Mouse (Mus musculus): Measurements from ENCODE around the gene Ank3.

Gene Ank3

DNA sequence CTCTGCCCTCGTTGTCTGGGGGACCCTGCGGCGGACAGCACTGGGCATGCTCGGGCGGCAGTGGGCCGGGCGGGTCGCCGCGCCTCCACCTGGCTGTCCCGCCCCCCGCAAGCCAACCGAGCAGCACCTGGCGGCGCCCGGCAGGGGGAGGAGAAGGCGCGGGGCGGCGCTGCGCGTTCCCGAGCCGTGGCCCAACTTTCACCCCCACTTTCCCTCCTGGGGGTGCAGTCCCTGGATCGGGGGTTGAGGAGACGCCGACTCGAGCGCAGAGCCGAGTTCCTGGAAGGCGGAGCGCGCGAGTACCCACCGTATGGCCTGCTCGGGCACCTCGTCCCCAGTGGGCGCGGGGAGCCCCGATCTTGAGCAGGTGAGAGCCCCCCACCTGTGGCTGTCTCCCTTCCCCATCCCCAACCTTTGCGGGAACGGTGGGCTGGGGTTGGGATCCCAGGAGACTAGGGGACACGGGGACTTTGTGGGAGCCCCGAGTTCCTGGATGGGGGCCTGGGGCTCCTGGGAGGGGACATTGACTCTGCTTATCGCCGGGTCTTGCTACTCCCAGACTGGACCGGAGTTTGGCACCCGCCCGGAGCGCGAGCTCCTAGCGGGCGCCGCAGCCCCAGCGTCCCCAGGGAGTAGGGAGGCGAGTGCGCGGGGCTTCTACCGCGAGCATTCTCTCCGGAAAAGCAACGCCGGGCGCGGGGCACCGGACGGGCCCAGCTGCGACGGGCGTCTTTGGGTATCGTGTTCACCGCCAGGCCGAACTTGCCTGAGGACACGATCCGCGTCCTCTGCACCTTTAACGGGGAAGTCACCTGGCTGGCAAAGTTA, at the start of gene Ank3:
Gene Ank3 (plus strand): TSS at position 11 of the 828 bp plus-strand sequence.
- DNase-seq: no peak

GRCm38 (mm10) chr10:69351071-69351841, 47.3 kb upstream of the Ank3 start:
- DNase-seq: no peak

DNA sequence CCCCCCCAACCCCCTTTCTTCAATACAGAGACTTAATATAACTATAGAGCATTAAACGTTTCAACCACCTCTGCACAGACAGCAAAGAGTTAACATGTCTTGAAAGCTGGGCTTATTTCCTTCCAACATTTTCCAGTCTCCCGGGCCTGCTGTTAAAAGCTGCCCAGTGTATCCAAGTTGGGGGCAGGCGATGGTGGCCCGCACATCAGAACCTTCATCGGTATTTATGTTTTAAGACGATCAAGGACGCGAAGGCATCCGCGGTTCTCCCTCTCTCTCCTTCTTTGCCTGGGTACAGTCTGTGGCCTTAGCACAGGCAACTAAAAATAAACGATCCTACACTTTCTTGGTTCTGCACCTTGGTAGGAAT, 46.7 kb upstream of the Ank3 start:
- DNase-seq: no peak

DNA sequence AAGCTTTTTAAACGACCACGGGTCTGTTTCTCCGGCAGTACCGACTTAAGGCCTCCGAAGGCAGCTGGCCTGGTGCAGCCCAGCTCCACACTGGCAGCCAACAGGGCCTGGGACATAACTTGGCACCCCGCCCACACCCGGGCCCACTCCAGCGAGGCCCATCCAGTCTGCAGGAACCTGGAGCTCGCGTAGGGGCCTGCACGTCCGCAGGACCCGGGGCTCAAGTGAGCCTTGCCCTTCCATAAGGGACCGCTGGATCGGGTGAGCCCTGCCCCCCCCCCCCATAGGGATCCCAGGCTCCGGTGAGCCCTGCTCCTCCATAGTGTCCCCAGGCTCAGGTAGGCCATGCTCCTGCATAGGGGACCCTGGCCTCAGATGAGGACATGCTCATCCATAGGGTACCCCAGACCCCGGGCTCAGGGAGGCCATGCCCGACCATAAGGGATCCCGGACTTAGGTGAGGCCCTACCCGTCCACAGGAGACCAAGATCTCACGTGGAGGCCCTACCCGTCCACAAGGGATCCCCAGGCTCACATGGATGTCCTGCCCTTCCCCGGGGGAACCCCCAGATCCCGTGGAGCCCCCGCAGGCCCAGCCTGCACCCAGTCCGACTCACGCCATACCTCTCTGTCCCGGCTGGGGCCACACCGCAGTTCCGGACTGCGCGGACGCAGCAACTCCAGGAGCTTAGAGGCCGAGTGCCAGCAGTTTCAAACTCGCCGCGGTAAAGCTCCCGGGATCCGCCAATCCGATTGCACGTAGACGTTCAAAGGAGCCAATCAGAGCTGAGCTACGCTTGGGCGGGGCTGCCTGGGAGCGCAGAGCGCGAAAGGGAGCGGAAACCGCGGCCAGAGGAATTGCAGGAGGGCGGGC, 46.1 kb upstream of the Ank3 start, which contains the start of gene Cdk1:
Gene Cdk1 (minus strand): TSS at position 727 of the 874 bp plus-strand sequence.
- DNase-seq: peak; percentile 92

DNA sequence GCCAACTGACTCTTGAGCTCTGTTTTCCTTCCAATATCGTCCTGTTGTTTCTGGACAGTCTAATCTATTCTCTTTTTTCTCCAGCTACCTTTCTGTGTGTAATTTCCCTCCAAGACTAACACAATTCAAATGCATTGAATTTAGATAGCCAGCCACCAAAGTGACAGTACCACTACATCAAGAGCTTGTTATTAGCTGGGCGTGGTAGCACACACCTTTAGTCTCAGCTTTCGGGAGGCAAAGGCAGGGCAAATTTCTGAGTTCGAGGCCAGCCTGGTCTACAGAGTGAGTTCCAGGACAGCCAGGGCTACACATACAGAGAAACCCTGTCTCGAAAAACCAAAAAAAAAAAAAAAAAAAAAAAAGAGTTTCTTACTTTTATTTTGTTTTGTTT, 45.5 kb upstream of the Ank3 start:
- peak; percentile 2 for DNase-seq

GRCm38 (mm10) chr10:69359666-69360065, 38.9 kb upstream of the Ank3 start:
- DNase-seq: no peak

DNA sequence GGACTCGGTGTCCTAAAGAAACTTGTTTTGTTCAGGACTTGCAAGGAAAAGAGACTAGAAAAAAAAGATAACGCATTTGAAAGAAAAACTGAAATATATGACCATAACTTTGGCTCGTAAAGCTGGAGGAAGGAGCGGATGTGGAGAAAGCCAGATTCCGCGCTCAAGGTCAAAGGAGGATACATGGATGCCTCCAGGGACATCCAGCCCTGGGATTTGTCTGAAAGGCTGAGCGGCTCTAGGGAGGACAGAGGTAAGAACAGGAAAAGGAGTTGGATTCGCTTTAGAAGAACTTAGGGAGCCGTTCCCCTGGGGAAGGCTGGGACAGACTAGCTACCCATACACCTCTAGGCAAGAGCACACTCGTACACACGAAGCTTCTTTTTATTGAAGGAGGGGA, 32.4 kb upstream of the Ank3 start:
- DNase-seq: no peak

- no peak for DNase-seq
These were observed 31.6 kb upstream of the Ank3 start for GRCm38 (mm10) chr10:69366877-69367387.

GRCm38 (mm10) chr10:69369321-69369720, 29.3 kb upstream of the Ank3 start:
- no peak for DNase-seq

DNA sequence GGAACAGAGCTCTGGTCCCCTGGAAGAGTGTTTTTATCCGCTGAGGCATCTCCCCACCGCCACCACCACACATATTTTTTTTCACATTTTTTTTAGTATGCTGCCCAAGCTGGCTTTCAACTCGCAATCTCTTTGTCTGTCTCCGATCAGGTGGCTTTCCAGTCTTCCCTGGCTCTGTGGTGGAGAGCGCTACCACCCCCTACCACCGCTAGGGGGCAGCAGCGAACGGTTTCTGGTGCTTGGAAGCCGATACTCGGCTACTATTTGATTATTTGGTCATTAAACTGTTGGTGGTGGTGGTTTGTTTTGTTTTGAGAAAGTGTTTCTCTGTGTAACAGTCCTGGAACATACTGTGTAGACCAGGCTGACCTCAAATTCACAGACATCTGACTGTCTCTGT, 27.1 kb upstream of the Ank3 start:
- DNase-seq: no peak

DNA sequence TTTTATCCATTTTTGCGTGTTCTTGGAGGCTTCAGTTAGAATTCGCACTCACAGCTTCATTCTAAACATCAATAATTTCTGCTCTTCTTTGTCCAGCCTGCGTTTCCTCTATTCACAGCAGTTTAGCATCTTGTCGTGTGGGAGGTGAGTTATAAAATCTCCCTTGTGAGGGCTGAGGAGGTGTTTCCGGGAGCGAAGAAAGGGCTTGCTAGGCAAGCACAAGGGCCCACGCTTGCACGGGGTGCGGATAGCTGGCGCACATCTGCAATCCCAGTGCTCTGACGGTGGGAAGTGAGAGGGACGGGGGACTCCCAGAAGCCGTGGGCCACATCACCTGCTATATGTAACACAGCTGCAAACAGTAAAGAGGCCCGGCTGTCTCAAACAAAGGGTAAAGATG, 26.5 kb upstream of the Ank3 start:
- DNase-seq: no peak

DNA sequence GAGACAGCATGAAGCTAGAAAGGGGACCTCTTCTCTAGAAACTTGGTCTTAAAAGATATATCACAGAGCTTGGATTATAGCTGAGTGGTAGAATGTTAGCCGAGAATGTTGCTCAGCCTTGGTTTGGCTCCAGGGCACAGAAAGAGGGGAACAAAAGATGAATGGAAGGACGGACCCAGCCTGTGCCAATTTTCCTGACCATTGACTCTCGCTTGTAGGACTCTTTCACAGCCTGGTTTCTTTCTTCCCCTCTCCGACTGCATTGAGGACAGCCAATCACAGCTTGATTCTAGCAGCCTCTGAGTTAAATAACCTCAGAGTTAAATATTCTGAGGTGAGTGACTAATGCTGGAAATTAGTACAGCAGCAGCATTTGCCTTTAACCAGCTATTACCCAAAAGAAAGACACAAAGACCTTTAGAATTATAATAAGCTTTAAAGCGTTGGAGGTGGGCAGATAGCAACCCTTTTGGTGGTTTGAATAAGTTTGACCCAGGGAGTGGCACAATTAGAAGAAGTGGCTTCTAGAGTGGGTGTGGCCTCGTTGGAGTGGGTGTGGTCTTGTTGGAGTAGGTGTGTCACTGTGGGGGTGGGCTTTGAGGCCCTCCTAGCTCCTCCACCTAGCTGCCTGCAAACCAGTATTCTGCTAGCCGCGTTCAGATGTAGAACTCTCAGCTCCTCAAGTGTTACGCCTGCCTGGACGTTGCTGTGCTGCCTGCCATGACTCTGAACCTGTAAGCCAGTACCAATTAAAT, 24.6 kb upstream of the Ank3 start:
- DNase-seq: no peak

DNA sequence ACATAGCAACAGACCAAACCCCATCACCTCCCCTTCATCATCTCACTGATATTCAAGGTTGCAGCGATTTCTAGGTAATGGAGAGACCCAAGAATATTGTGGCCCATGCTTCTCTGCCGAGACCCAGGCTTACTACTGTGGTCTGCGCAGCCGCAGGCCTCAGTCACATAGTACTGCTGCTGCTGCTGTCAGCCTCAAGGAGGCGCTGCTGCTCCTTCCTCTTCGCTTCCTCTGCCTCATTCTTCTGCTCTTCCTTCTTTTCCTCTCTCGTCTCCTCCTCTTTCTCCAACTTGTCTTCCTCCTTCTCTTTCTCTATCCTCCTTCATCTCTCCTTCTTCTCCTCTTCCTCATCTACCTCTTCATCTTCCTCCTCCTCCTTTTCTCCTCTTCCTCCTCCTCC, 23.4 kb upstream of the Ank3 start:
- DNase-seq: no peak

DNA sequence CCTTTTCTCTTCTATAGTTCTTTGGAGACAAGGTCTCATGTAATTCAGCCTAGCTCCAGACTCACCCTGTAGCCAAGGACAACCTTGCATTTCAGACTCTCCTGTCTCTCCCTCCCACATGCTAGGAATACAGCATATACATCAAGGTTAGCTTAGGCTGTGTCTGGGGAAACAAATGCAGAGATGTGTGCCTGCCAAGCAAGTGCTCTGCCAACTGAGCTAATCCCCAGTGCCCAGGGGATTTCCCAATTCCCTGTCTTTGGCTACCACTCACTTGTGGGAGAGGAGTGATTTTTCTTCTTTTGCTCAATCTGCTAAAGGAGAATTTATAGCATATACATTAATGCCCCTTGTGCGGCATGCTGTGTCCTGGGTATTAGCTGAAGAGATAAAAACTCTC, 15.4 kb upstream of the Ank3 start:
- no peak for DNase-seq

DNA sequence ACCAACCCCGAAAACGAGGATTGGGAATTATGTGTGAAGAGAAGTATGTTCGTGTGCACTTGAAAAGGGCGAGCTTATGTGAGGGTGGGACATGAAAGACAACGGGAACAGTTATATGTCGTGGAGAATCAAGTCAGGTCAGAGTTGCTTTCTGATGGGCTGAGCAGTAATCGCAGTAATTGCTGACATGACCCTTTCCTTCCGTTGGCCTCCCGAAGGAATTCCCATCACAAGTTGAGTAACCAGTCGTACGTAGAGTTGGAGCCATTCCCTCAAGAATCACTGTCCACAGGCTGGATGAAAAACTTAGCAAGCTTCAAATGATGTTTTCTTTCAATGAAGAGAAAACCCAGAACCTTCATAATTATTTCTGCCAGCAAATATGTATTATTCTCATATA, 13.9 kb upstream of the Ank3 start:
- DNase-seq: no peak

DNA sequence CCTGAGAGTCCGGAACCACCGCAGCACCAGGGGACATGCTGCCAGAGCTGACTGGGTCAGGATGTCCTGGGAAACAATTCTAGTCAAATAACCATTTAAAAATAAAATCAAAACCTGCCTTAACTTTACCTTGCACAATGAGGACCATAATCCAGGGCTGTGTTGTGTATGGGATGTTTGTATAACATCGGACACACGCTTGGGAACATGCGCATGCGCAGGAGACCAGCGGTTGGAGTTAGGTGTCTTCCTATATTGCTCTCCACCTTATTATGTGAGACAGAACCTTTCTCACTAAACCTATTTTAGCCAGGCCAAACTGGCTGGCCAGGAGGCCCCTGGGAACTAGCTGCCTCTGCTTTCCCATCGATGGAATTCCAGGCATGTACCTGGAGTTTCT, 13.4 kb upstream of the Ank3 start:
- no peak for DNase-seq

- no peak for DNase-seq
These were observed 11.8 kb upstream of the Ank3 start for GRCm38 (mm10) chr10:69386767-69387166.

- no peak for DNase-seq
These were observed 9.1 kb upstream of the Ank3 start for GRCm38 (mm10) chr10:69389511-69389910.

GRCm38 (mm10) chr10:69398197-69398762, 293 bp upstream of the Ank3 start:
- DNase-seq: no peak

DNA sequence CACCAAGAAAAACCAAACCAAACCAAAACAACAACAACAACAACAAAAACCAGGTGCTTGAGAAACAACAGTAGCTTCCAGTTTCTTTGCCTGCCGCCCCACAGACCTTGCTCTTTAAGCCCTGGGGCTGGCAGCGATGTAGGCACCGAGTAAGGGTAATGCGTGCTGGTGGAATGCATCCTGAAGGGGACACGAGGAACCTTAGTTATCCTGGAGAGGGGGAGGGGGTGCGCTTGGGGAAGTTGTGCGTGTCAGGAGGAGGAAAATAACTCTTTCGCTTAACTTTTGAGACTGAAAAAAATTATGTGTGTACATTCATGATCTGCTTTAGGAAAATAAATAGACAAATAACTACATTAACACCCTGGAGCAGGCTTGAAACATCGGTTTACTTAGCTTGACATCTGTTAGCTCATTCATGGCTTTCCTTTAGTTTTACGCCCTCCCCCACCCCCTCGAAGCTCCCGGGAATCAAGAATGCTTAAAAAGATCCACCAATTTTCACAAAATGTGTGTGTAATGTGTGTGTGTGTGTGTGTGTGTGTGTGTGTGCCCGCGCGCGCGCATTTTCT, 1.3 kb downstream of the Ank3 start:
- DNase-seq: no peak

GRCm38 (mm10) chr10:69405431-69405830, 6.9 kb downstream of the Ank3 start:
- no peak for DNase-seq

- no peak for DNase-seq
These were observed 16.3 kb downstream of the Ank3 start for GRCm38 (mm10) chr10:69414888-69415287.
